Mouse (Mus musculus) kidney, embryonic 14.5 days (tissue): ENCODE data around the gene Olfr1340. TPM values are rescaled to one million over a fixed set of nuclear protein-coding genes. Genes with fewer than 3 reads are reported as not detected.

Experiments
- ATAC-seq: fragments of 200-750 bp; cut with Nextera tagmentation; 2 replicates; pipeline ENCODE4 v1.8.0; 2017; ENCODE audit warnings: moderate number of reproducible peaks, mild to moderate bottlenecking, moderate TSS enrichment, moderate library complexity; ENCODE audit not compliant: low FRiP score, low TSS enrichment
- H3K27ac ChIP-seq: fragments of 300-500 bp; sonication (generic); 2 replicates; pipeline ENCODE4 v1.5.1; 2014; ENCODE audit warnings: low read depth, mild to moderate bottlenecking, low read length, moderate library complexity, mixed read lengths
- H3K27me3 ChIP-seq: fragments of 300-500 bp; sonication (generic); 2 replicates; pipeline ENCODE4 v1.6.1; 2014; ENCODE audit warnings: mild to moderate bottlenecking, low read length; ENCODE audit not compliant: control insufficient read depth, insufficient read depth
- H3K36me3 ChIP-seq: fragments of 300-500 bp; sonication (generic); 2 replicates; pipeline ENCODE4 v1.6.1; 2014; ENCODE audit warnings: low read length, mixed read lengths; ENCODE audit not compliant: control insufficient read depth, insufficient read depth
- H3K4me1 ChIP-seq: fragments of 300-500 bp; sonication (generic); 2 replicates; pipeline ENCODE4 v1.6.1; 2014; ENCODE audit warnings: low read length, mixed read lengths; ENCODE audit not compliant: control insufficient read depth, insufficient read depth
- H3K4me2 ChIP-seq: fragments of 300-500 bp; sonication (generic); replicated peaks from 2 replicates; pipeline ENCODE4 v1.6.1; 2014; ENCODE audit warnings: low read depth, mild to moderate bottlenecking, low read length
- H3K4me3 ChIP-seq: fragments of 300-500 bp; sonication (generic); 2 replicates; pipeline ENCODE4 v1.5.1; 2014; ENCODE audit warnings: mild to moderate bottlenecking, low read length
- H3K9ac ChIP-seq: fragments of 300-500 bp; sonication (generic); 2 replicates; pipeline ENCODE4 v1.6.1; 2014; ENCODE audit warnings: low read depth, mild to moderate bottlenecking, low read length, moderate library complexity
- H3K9me3 ChIP-seq: fragments of 300-500 bp; sonication (generic); 2 replicates; pipeline ENCODE4 v1.6.1; 2016; ENCODE audit warnings: low read length; ENCODE audit not compliant: control insufficient read depth
- WGBS: fragments of 180-500 bp; shearing (Covaris S2); extraction: QIAGEN DNeasy Blood & Tissue Kit; methylation state at CpG from one replicate; pipeline ENCODE4 v1.1.7; 2014; 5-methylcytosine and 5-hydroxymethylcytosine counted together
- polyA plus RNA-seq: library from polyadenylated mRNA; unstranded; fragments of >200 nt; fragmentation: Nextera tagmentation; extraction: Ambion mirVana; gene quantifications from 2 replicates; pipeline ENCODE4 v1.2.1, GENCODE M21; 2014

Olfr1340 gene
- not detected in 2 replicates for polyA plus RNA-seq

DNA sequence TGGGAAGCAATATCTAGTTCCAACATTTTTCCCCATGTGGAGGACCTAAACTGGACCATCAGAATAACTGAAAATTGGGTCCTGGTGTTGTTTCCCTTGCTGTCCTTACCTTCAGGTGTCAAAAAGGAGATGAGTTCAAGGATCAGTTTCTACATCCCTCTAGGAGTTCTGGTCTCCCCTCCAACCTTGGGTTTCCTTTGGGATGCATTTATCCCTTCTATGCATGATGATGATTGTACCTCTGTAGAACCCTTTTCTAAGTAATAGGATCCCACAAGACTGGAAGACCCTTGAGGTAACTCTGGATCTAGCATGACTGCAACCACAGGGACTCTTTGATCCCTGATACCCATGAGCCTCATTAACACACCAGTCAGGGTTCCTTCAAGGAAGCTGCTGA, at the start of gene Olfr1340:
Gene Olfr1340, plus strand, starts transcription at position 301 of the 400 bp plus-strand sequence.
- no peaks in the 10 kb centered on the region for H3K9me3 ChIP-seq
- H3K27me3 ChIP-seq: no peaks in the 10 kb centered on the region
- ATAC-seq: no peak
- no peak within 1 kb of the TSS for H3K27ac ChIP-seq
- no peak within 1 kb of the TSS for H3K4me3 ChIP-seq
- H3K36me3 ChIP-seq: no peaks in the 10 kb centered on the region
- H3K4me1 ChIP-seq: no peaks in the 10 kb centered on the region
- no peak within 1 kb of the TSS for H3K9ac ChIP-seq
- no peak within 1 kb of the TSS for H3K4me2 ChIP-seq

DNA sequence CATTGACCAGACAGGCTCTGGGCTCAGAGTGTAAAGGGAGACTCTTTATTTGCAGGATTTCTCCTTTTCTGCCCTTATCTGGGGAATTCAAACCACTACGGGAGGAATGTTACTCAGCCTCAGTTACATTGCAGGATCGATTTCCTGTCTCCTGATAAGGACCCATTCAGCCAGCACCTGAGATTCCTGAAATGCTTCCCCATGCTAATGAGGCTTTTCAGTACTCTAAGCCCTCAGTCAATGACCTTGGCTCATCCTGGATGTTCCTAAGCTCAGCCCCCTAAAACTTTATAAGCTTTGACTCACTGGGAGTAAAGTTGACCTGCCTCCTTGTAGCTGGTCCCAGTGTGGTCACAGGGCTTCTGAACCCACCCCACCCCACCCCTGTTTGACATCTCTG, 32.9 kb upstream of the Olfr1340 start:
- H3K27ac ChIP-seq: no peak overlapping the region
- H3K36me3 ChIP-seq: no peaks in the 10 kb centered on the region
- no peak overlapping the region for H3K4me3 ChIP-seq
- no peak overlapping the region for H3K4me2 ChIP-seq
- WGBS: 54% methylated on average over 2 of the region's 2 CpGs
- no peaks in the 10 kb centered on the region for H3K4me1 ChIP-seq
- H3K9ac ChIP-seq: no peak overlapping the region
- H3K27me3 ChIP-seq: no peaks in the 10 kb centered on the region
- no peaks in the 10 kb centered on the region for H3K9me3 ChIP-seq
- no peak for ATAC-seq

DNA sequence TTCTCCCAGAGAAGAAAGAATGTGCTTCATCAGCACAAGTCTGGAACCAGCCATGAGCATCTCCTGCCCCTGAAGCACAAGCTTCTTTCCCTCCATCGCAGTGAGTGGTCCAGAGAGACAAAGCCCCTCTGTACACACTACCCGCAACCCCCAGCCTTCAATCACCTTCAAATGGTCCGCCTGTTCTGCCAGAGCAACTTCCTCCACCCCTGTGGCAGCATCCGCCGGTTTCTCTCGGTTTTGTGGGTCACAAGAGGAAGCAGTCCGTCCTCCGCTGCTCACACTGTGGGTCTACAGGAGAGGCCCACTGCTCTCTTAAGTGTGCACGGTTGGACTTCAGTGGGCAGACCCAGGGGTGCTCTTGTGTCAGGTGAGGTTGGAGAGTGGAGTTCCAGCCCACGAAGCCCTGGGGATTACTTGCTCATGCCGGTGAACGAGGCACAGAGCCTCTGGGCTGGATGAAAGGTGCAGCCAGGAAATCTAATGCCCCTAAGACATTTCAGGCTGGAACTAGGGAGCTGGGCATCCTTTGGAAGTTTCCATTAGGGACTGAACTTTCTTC, 27.4 kb upstream of the Olfr1340 start, which contains the start of gene Olfr1342:
Gene Olfr1342, minus strand, starts transcription at position 345 of the 562 bp plus-strand sequence.
- Histone ChIP-seq H3K36me3 (no peaks in the 10 kb centered on the region), H3K27me3 (no peaks in the 10 kb centered on the region), H3K4me3 (no peak within 1 kb of the TSS), H3K9ac (no peak within 1 kb of the TSS), H3K4me2 (no peak within 1 kb of the TSS), H3K9me3 (no peaks in the 10 kb centered on the region), H3K27ac (no peak within 1 kb of the TSS; the same call in 1 of the 2 replicates), H3K4me1 (no peaks in the 10 kb centered on the region)
- ATAC-seq: peak; percentile 73
- WGBS: 49% methylated on average over 12 of the region's 12 CpGs

DNA sequence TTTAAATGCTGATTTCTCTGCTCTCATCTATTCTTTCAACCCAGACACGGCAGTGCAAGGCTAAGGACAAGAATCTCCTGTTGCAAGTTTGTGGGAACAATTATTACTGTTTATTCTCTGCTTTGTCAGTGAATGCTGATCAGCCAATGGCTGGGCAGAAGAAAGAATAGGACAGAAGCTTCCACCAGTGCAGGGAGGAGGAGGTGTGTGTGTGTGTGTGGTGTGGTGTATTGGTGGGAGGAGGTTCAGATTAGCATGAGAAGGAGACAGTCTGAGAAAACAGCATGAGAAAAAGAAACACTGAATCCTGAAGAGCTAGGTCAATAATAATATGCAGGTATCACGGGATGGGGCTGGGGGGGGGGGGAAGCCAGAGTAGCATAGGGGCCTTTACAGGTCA, 26.1 kb upstream of the Olfr1340 start:
- Histone ChIP-seq H3K4me1 (no peaks in the 10 kb centered on the region), H3K27me3 (no peaks in the 10 kb centered on the region), H3K9ac (no peak overlapping the region), H3K4me3 (no peak overlapping the region), H3K4me2 (no peak overlapping the region), H3K27ac (no peak overlapping the region), H3K36me3 (no peaks in the 10 kb centered on the region), H3K9me3 (no peaks in the 10 kb centered on the region)
- 45% methylated on average over 2 of the region's 2 CpGs for WGBS
- no peak for ATAC-seq

DNA sequence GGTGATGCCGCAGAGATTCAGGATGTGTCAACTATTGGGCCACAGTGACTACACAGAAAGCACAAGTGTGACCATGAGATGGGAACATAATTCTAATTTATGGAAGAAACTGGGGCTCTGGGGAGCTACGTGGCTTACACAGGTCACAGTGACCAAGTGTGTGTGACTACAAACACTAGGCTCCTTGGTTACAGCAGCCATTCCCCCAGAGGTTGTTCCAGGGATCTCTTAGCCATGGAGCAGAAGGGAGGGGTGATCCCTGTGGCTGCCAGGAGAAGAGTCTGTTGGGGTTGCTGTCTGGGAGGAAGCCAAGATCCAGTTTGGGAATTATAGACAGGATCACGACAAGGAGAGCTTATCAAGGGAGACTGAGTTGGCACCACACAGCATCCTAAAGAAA, 16.7 kb upstream of the Olfr1340 start, which contains the start of gene Olfr1341:
Gene Olfr1341, plus strand, starts transcription at position 301 of the 400 bp plus-strand sequence.
- H3K4me2 ChIP-seq: no peak within 1 kb of the TSS
- 81% methylated on average over 3 of the region's 3 CpGs for WGBS
- no peak within 1 kb of the TSS for H3K27ac ChIP-seq
- no peaks in the 10 kb centered on the region for H3K36me3 ChIP-seq
- no peak within 1 kb of the TSS for H3K9ac ChIP-seq
- H3K4me3 ChIP-seq: no peak within 1 kb of the TSS
- no peaks in the 10 kb centered on the region; the same call in 1 of the 2 replicates for H3K27me3 ChIP-seq
- no peaks in the 10 kb centered on the region for H3K9me3 ChIP-seq
- ATAC-seq: no peak
- no peaks in the 10 kb centered on the region for H3K4me1 ChIP-seq

DNA sequence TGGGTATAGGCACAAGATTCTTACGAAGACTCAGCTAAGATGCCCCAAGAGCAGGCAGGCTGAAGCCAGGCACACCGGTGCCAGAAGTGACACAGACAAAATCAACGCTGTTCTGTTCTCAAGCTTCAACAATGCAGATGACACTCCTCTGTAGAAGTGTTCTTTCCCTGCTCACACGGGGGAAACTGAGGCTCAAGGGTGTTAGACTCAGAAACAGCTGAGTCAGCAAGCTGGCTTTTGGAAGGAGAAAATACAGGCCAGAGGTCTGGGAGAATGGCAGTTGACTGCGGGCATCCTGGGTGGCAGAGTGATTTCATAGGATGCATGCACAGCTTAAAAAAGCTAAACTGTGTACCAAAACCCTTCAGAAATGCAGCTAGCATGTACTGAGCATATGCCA, 11.9 kb upstream of the Olfr1340 start:
- Histone ChIP-seq H3K4me3 (no peak overlapping the region), H3K9ac (no peak overlapping the region), H3K36me3 (no peaks in the 10 kb centered on the region), H3K27ac (no peak overlapping the region), H3K4me1 (no peaks in the 10 kb centered on the region), H3K4me2 (no peak overlapping the region), H3K9me3 (no peaks in the 10 kb centered on the region), H3K27me3 (peaks cover 2% of the 10 kb centered on the region; the same call in 1 of the 2 replicates)
- WGBS: 92% methylated on average over 5 of the region's 5 CpGs
- ATAC-seq: no peak

DNA sequence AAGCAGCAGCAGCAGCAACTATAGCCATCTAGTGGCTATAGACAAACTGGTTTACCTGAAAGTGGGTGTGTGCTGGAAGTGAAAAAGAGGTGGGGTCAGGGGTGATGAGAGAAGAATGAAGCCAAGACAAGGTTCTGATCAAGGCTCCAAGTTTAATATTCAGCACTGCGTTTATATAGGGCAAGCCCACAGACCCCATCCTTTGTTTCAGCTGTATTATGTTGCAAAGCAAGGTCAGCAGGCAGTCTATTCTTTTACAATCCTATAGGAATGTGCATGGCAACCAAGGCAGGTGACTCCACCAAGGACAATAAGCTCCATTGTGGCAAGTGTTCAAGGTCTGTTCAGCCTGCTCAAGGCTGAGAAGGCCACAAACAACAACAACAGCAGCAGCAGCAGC, 8.3 kb upstream of the Olfr1340 start:
- Histone ChIP-seq H3K36me3 (no peaks in the 10 kb centered on the region), H3K4me3 (no peak overlapping the region), H3K27ac (no peak overlapping the region), H3K27me3 (0 out of 2 replicates have a peak, but pooled peaks cover 2% of the 10 kb centered on the region), H3K4me2 (no peak overlapping the region), H3K9me3 (no peaks in the 10 kb centered on the region), H3K9ac (no peak overlapping the region), H3K4me1 (no peaks in the 10 kb centered on the region)
- ATAC-seq: no peak
- 44% methylated on average over 1 of the region's 1 CpGs for WGBS

DNA sequence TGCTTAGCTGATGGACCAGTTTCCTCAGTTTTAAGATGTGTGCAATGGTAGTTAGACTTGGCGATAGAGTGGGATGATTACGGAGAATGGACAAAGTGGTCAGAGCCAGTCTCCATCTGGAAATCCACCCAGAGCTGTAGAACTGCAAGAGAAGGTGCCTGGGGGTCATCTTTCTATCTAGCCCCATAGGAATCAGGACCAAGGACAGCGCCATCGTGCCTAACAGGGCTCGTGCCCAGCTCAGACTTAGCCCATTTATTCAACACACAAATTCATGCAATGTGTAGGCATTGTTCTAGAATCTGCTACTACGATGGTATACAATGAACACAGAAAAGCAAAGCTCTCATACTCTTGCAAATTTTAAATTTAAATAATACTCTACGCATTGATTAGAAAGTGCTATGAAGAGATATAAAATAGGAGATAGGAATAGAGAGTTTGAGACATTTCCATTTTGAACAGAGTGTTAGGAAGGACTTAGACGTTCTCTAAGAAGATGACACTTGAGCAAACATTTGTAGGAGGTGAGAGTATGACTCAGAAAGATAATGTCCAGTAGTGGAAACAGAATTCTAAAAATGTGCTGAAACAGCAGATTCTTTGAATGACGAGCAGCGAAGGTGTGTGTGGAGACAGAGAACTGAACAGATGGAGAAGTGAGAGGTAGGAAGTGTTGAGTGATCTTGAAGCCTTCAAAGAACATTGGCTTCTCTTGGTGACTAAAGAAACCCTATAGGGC, 2.0 kb downstream of the Olfr1340 start:
- Histone ChIP-seq H3K27me3 (no peaks in the 10 kb centered on the region), H3K4me3 (no peak overlapping the region), H3K4me1 (no peaks in the 10 kb centered on the region), H3K36me3 (no peaks in the 10 kb centered on the region), H3K4me2 (no peak overlapping the region), H3K27ac (no peak overlapping the region), H3K9ac (no peak overlapping the region), H3K9me3 (no peaks in the 10 kb centered on the region)
- 55% methylated on average over 10 of the region's 10 CpGs for WGBS
- no peak for ATAC-seq

DNA sequence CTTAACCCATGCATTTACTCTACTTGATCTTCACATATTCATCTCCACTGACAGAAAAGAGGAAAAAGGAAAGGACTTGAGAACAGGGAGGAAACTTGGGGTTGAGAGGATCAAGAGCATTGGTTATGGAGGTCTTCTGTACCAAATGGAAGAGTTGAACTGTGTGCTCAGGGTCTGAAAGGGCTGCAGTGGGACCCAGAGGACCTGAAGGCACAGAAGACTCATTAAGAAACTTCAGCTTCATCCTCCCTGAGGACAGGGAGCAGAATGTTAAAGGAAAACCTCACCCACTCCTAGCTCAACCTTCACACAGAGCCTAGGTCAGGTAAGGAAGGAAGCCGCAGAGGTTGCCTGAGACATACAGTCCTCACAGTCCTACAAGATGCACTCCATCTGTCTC, 11.9 kb downstream of the Olfr1340 start, which contains the start of gene Olfr1339:
Gene Olfr1339, plus strand, starts transcription at position 301 of the 400 bp plus-strand sequence.
- H3K36me3 ChIP-seq: no peaks in the 10 kb centered on the region
- no peaks in the 10 kb centered on the region for H3K27me3 ChIP-seq
- WGBS: 93% methylated on average over 1 of the region's 1 CpGs
- no peaks in the 10 kb centered on the region for H3K4me1 ChIP-seq
- H3K9me3 ChIP-seq: no peaks in the 10 kb centered on the region; the same call in 1 of the 2 replicates
- no peak within 1 kb of the TSS for H3K4me3 ChIP-seq
- no peak within 1 kb of the TSS for H3K4me2 ChIP-seq
- ATAC-seq: no peak
- no peak within 1 kb of the TSS for H3K9ac ChIP-seq
- no peak within 1 kb of the TSS for H3K27ac ChIP-seq
